Mouse (Mus musculus): ENCODE measurements around the gene Rusc2. TPM values are rescaled to one million over a fixed set of nuclear protein-coding genes. Genes with fewer than 3 reads are reported as not detected.

Gene Rusc2
- polyA plus RNA-seq, 1 experiment from 2014 or later, result 15.7 TPM

Other genes starting within 250 kb of the Rusc2 start
- 0.32 and 0.56 TPM in 2 replicates for gene Atp8b5, start 114.8 kb upstream of the Rusc2 start, polyA plus RNA-seq (2016; fragmentation: Nextera tagmentation; extraction: Ambion mirVana)
- 0.27 TPM in 1 of 2 replicates, not detected in the other for gene Fam166b, start 47.2 kb downstream of the Rusc2 start, polyA plus RNA-seq (2016; fragmentation: Nextera tagmentation; extraction: Ambion mirVana)
- gene Tesk1, start 60.0 kb downstream of the Rusc2 start, polyA plus RNA-seq (2016; fragmentation: Nextera tagmentation; extraction: Ambion mirVana), result 15.4 and 16.5 TPM in 2 replicates
- gene Cd72, start 72.6 kb downstream of the Rusc2 start, polyA plus RNA-seq (2016; fragmentation: Nextera tagmentation; extraction: Ambion mirVana), result 3.5 and 3.7 TPM in 2 replicates
- not detected in 2 replicates for gene Sit1, start 101.8 kb downstream of the Rusc2 start, polyA plus RNA-seq (2016; fragmentation: Nextera tagmentation; extraction: Ambion mirVana)
- gene Ccdc107, start 110.9 kb downstream of the Rusc2 start, polyA plus RNA-seq (2016; fragmentation: Nextera tagmentation; extraction: Ambion mirVana), result 57.4 and 62.3 TPM in 2 replicates
- 43.6 and 44.1 TPM in 2 replicates for gene Arhgef39, start 117.7 kb downstream of the Rusc2 start, polyA plus RNA-seq (2016; fragmentation: Nextera tagmentation; extraction: Ambion mirVana)
- gene Car9, start 125.0 kb downstream of the Rusc2 start, polyA plus RNA-seq (2016; fragmentation: Nextera tagmentation; extraction: Ambion mirVana), result 1.3 and 1.6 TPM in 2 replicates
- gene Tpm2, start 141.8 kb downstream of the Rusc2 start, polyA plus RNA-seq (2016; fragmentation: Nextera tagmentation; extraction: Ambion mirVana), result 151 and 177 TPM in 2 replicates
- 43.5 and 49.9 TPM in 2 replicates for gene Creb3, start 180.4 kb downstream of the Rusc2 start, polyA plus RNA-seq (2016; fragmentation: Nextera tagmentation; extraction: Ambion mirVana)
- 71.0 and 73.9 TPM in 2 replicates for gene Tln1, start 180.7 kb downstream of the Rusc2 start, polyA plus RNA-seq (2016; fragmentation: Nextera tagmentation; extraction: Ambion mirVana)
- 33.8 and 37.7 TPM in 2 replicates for gene Rgp1, start 196.7 kb downstream of the Rusc2 start, polyA plus RNA-seq (2016; fragmentation: Nextera tagmentation; extraction: Ambion mirVana)
- gene Gba2, start 196.9 kb downstream of the Rusc2 start, polyA plus RNA-seq (2016; fragmentation: Nextera tagmentation; extraction: Ambion mirVana), result 32.0 and 34.0 TPM in 2 replicates
- gene Msmp, start 202.5 kb downstream of the Rusc2 start, polyA plus RNA-seq (2016; fragmentation: Nextera tagmentation; extraction: Ambion mirVana), result 1.5 and 2.1 TPM in 2 replicates
- 25.1 and 29.7 TPM in 2 replicates for gene Npr2, start 250.0 kb downstream of the Rusc2 start, polyA plus RNA-seq (2016; fragmentation: Nextera tagmentation; extraction: Ambion mirVana)